Mouse (Mus musculus): ENCODE data around the gene Atp6v0d1.
A peak's percentile ranks its signal among the peaks of the same experiment; 100 is the strongest.
"Not testable (repeated sequence)": the region's sequence is repeated elsewhere in the genome, so short reads cannot be mapped to it uniquely, and the experiment has no call there.

Gene Atp6v0d1

DNA sequence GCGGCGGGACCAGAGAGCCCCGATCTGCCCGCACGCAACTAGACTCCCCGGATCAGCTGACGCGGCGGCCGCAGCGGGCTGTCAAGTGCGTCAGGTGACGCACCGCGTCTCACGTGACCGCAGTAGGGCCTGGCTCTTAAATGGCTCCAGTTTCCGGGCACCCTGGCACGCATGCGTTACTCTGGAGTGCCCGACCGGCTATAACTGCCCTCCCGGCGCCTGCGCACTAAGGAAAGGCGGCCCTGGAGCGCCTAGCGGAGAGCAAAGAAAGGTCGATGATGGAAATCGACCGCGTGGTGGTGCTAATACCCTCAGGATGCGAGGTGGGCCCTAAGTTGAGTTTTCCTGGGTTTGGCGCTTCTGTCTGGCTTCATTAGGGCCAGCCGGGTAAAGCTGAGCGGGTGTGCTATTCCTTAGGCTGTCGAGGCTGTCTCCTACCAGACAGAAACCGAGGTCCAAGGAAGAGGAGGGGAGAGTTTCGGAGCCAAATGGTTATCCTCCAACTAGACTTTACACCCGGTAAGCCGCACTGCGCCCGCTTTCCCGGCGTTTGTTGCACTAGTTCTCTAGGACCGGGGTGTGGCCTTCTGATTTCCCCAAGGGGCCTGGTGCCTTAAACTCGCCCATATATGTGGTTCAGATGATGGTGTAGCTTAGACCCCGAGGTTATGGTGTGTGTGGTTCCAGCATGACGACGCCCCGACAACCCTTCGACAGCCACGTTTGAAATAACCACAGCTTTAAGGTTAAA, at the start of gene Atp6v0d1:
Atp6v0d1 (minus strand) TSS at position 96 of the 751 bp plus-strand sequence.
- peak; percentile 98 to 99 for DNase-seq (ENCODE audit: low spot score in 2 of 2)

DNA sequence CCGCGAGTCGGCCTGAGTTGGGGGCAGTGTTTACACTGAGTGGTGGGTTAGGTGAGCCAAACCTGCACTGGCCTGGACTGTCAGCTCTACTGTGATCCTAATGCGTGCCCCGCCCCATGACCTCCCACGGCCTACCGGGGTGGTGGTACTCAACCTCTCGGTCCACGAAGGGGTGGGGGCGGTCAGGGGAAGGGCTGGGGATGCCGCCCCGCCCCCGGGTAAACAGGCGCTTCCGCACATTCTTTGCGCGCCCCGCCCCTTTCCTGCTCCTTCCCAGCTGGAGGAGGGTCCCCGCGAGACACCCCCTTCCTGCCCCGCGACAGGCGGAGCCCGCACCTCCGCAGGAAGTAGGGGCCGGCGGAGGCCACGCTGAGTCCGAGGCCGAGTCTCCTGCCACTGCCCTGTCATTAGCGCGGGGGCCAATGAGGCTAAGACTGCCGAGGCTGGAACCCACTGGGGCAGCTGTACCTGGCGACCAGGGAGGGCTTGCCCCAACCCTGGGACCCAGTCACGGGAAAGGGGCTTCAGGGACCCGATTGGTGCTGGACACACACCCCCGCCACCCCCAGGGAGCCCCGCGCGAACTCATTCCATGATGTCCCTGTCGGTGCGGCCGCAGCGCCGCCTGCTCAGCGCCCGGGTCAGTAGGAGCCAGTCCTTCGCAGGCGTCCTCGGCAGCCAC, 48.1 kb upstream of the Atp6v0d1 start:
- DNase-seq (ENCODE audit: low spot score in 2 of 2), result peak; percentile 39 to 67

DNA sequence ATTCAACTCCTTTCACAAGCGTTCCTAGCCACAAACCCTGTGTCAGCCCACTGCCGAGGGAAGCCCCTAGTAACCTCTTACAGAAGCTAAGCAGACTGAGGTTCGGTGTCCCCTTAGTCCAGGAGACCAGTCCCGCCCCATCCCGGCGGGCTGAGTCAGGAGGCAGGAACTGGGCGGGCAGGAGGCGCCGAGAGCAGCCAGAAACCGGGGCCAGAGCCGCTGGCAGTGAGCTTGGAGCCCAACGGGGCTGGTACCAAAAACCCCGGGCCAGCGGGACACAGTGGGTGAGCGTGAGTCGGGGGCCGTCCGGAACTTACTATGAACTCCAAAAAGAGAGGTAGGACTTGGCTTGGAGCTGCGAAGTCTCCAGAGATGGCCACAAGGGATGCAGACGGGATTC, 47.2 kb upstream of the Atp6v0d1 start:
- DNase-seq (ENCODE audit: low spot score in 2 of 2), result peak; percentile 56 to 69

DNA sequence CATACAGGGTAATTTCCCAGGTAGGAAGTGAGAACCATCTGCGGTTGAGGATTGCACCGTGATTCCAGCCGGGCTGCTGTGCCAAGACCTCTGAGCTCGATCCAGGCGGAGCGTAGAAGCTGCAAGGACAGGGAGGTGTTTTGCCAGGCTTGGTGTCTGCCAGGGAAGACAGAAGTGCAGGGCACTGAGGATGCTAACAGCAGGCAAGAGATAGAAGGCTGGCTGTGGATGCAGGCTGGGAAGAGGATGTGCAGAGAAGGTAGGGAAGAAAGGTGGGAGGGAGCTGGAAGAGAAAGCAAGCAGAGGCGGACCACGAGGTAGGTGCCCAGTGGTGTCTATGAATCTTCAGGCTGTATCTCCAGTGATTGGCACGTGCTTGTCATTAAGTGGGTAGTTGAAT, 46.0 kb upstream of the Atp6v0d1 start:
- no peak for DNase-seq (ENCODE audit: low spot score in 2 of 2)

DNA sequence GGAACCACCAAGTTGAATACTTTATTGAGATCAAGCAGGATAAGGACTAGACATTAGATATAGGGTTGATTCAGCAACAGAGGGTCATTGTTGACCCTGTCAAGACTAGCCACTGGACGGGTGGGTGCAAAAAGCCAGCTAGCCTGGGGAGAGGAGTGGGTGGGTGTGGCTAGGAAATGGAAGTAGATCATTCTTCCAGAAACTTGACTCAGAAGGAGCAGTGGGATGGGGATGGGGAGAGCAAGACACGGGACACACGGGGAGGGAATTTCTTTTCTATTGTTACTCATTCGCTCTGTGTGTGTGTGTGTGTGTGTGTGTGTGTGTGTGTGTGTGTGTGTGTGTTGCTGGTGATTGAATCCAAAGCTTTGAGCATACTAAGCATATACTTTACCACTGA, 43.9 kb upstream of the Atp6v0d1 start:
- no peak for DNase-seq (ENCODE audit: low spot score in 2 of 2)

DNA sequence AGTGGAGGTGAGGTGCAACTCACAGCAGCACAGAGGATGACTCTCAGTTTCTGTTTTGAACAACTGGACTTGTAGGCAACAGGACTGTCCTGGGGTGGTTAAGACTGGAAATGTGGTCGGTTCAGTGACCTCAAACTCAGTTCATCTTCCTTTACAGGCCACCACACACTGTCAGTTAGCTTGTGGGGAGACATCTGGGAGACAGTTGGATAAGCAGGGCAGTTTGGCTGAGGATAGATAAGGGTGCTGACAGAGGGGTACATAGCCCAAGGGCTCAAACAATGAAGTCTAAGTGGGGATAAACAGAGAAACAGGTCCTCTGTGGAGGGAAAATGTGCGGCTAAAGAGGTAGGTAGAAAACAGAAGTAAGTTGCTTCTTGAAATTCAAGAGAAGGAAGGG, 43.5 kb upstream of the Atp6v0d1 start:
- DNase-seq (ENCODE audit: low spot score in 2 of 2), result no peak

DNA sequence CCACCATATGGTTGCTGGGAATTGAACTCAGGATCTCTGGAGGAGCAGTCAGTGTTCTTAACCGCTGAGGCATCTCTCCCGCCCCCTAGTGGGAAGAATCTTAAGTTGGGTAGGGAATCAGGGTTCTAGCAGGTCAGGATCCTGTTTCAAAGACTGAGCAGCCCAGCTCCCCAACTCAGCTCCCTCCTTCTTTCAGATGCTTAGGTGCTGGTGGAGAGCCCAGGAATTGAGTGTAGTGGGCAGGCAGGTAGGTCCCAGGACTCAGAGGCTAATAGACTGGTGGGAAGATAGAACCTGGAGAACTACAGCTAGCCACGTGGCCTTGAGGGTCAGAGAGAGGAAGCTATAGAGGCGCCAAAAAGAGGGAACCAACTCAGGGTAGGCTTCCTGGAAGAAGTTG, 41.8 kb upstream of the Atp6v0d1 start:
- DNase-seq (ENCODE audit: low spot score in 2 of 2), result no peak

DNA sequence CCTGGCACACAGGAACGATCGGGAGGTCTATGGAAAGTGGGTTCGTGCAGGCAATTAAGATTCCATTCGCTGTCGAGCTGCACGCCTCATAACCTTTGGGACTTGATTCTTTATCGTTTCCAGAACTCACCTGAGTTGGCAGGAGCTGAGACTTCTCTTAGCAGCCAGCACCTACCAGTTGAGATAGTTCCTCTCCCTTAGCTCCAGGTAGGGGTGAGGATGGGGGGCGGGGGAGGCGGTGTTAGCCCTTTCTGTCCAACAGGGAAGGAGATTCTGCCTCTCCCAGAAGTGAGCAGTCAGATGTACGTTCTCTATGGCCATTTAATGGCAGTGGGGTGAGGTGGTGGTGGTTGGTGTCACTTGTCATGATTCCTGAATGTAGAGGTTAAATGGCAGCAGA, 41.2 kb upstream of the Atp6v0d1 start:
- no peak for DNase-seq (ENCODE audit: low spot score in 2 of 2)

DNA sequence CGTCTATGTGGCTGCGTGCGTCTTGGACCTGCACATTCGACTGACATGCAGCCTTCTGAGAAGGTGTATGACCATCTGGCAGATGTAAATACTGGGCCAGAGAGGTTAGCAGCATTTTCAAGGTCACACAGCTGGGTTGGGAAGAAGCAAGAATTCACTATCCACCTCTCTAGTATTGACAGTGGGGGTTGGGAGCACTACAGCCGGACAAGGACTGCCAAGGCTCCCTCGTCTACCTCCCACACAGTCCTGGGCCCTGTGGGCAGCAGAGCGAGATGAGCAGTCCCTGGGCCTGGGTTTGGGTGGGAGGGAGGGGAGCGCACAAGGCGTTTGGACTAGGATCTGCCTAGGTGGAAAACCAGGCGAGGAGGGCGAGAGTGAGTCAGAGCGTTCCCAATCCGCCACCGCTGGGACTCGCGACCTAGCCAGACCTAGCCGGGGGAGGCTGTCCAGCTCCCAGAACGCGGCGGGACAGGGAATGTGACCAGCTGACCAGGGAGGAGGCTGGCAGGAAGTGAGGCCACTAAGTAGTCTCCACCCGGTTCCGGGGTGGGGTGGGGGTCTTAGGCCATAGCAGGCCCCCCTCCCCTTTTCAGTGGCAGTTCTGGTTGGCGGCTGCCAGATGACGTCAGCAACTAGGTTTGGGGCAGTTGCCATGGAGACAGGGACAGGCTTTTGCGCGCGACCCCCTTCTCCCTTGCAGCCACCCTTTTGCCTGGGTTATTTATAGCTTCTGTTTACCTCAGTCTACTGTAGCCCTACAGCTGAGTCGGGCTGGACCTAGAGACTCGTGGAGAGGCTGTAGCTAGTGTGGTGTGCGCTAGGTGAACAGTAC, 40.6 kb upstream of the Atp6v0d1 start:
- peak; percentile 27 to 74 for DNase-seq (ENCODE audit: low spot score in 2 of 2)

DNA sequence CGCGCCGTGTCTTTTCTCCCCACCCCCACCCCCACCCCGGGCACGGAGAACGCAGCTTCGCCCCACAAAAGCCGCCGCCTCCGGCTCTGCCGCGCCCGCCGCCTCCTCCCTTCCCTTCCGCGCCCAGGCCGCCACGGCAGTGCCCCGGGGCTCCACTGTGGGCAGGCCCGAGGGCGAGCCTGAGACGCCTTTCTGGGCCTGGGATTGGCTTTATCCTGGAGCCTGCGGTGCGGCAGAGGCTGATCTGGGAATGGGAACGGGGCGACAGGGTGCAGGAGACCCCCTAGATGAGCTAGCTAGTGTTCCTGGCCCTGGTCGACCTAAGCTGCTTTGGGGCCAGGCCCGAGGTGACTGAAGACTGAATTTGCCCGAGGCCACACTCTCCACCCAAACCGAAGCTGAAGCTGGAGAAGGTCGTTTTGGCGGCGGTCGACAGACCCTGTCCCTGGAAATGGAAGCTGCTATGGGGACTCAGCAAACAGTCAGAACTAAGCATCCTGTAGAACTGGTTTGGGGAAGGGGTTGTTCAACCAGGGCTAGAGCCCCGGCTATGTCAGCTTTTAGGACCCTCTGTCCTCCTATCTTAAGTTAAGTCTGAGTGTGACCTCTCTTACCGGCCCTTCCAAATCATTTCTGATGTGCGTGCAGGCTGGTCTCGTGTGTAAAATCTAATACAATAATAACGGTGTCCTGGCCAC, 39.8 kb upstream of the Atp6v0d1 start:
- DNase-seq (ENCODE audit: low spot score in 2 of 2), result peak in 1 of 2 experiments; percentile 44

DNA sequence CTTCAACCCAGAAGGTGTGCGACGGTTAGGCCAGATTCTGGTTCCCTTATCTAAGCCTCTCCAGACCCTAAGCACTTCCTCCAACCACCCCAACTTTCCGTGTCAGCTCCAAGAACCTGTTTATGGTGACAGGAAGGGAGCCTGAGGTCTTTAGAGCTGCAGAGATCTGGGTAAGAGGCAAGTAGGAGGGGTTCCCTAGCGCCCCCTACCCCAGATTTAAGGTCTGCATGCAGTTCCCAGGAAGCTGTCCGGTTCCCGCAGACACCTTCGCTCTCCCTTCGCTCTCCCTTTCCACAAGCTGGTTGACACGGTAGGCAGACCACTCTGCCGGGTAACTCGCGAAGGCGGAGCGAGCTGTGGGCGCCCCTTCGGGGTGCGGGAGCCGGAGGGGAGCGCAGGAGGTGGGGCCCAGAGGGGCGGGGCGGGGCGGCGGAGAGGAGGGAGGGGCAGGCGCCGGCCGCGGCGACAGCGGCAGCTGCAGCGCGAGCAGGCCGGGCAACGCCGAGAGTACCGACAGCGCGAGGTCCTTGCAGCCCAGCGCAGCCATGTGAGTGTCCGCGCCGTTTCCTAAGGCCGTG, 39.0 kb upstream of the Atp6v0d1 start, which contains the start of gene Ripor1:
Ripor1 (plus strand) TSS at position 452 of the 578 bp plus-strand sequence.
- peak; percentile 67 to 75 for DNase-seq (ENCODE audit: low spot score in 2 of 2)

DNA sequence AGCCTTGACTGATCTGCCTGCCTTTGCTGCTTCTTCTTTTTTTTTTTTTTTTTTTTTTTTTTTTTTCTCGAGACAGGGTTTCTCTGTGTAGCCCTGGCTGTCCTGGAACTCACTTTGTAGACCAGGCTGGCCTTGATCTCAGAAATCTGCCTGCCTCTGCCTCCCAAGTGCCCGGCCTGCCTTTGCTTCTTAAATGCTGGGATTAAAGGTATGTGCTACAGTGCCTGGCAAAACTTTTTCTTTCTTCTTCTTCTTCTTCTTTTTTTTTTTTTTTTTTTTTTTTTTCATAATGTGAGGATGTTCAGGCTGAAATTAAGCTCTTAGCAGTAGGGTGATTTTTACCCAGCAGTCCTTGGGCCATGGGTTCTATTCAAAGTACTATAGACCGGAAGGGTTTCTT, 36.7 kb upstream of the Atp6v0d1 start:
- not testable (repeated sequence) for DNase-seq (ENCODE audit: low spot score in 2 of 2)

DNA sequence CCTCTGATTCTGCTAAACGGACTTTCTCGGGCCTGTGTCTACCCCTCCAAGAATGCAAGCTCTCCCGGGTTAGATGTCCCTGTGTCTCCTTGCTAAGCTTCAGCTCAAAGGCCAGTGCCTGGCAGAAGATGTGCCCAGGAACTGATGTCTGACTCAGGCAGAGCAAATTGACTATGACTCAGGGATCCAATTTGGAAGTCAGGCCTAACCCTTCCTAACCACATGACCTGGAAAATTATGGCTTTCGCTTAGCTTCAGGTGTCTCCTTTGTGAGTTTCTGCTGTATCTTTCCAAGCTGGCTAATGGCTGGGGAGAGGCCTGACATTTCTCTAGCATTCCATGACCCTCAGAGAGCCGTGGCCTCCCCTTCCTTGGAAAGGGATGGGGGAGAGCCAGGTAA, 35.5 kb upstream of the Atp6v0d1 start:
- DNase-seq (ENCODE audit: low spot score in 2 of 2), result no peak

DNA sequence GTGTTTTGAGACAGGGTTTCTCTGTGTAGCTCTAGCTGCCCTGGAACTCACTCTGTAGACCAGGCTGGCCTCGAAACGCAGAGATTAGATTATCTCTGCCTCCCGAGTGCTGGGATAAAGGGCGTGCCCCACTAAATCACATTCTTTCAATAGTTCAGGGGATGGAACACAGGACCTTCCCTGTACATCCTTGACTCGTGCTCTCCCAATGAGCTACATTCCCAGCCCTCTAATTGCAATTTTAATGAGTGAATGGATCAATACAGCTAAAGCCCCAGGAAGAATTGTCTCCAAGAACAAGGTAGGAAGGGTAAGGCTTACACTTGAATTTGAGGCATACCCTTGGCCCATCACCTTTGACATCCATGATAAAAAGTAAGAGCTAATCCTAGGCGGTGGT, 32.9 kb upstream of the Atp6v0d1 start:
- no peak for DNase-seq (ENCODE audit: low spot score in 2 of 2)

DNA sequence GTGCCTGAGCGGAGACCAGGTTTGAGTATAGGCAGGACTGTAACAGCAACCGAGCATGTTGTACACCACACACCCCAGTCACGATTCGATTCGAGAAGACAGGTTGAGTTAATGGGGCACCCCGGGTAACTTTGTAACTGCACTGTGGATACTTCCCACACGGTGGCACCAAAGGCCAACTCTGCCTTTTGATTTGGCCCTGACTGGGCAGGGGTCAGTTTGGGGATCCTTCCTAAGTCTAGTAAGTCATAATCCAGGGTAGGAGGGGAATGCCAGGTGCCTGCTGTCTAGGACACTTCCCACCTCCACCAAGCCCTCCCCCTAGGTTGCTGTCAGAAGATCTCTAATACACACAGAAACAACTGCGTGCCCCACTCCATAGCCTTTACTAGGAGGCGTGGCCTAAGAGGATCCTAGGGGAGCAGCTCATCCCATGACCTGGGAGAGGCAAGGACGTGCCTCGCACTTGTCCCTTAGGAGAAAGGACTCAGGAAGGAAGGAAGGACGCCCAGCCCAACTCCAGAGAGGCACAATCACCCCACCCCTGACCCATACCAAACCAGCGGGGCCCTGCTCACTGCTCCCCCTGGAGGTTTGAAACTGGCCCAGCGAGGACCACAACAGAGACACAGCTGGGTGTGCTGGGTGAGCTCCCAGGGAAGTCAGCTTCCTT, 30.7 kb upstream of the Atp6v0d1 start:
- peak; percentile 69 to 72 for DNase-seq (ENCODE audit: low spot score in 2 of 2)

DNA sequence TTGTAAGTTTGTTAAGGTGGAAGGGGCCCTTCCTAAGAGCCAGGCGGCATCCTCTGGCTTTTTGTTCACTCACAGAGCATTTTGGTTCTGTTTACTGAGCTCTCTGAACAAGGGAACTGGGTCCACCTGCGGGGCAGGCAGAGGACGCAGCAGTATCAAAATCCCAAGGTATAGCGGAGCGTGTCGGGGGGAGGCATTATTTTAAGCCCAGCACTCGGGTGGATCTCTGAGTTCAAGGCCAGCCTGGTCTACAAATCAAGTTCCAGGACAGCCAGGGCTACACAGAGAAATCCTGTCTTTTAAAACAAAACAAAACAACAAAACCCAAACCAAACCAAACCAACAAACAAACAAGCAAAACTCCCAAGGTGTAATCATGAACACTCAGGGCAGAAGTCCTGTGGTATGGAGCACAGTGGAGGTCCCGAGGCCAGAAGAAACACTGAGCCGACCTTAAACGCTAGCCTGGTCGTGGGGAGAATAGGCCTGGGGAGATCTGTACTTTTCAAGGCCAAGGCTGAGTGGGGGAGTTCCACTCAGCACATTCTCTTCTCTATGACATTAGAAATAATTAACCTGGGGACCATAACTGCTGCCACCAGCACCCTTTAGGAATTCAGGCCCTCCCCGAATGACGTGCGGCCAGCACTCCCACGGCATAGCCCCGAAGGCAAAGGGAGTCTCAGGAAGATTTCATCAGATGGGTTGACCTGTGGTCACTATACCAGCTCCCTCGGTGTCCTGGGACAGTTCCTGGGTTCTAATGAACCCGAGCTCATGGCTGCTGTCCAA, 28.8 kb upstream of the Atp6v0d1 start:
- DNase-seq (ENCODE audit: low spot score in 2 of 2), result no peak

DNA sequence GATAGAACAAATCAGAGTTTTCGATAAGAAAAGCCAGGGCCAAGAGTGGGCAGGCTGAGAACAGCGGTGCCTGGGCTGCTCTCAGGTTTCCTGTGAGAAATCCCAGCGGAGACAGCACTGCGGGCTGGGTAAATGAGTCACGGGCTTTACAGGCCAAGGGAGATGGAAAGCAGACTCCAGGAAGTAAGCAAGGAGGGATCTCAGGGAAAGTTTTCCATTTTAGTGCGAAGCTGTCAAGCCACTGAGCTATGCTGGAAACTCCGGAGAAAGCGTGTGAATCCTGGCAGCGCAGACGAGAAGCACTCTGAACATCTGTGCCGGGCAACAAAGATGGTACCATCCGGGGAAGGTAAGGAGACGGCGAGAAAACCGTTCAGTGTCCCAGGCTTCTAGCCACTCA, 28.0 kb upstream of the Atp6v0d1 start:
- DNase-seq (ENCODE audit: low spot score in 2 of 2), result peak; percentile 38 to 47

DNA sequence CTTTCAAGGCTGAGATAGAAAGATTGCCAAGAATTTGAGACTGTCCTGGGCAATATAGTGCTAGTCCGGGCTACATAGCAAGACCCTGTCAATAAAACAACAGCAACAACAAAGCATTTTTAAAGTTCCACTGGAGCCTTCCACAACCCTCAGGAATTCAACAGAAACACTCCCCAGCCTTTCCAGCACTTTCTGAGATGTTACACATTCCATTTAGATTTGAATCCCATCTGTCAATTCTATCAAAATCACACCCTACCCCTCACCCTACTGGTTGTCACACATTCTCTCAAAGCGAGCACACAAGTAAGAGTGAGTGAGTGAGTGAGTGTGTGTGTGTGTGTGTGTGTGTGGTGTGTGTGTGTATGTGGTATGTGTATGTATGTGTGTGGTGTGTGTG, 26.6 kb upstream of the Atp6v0d1 start:
- no peak for DNase-seq (ENCODE audit: low spot score in 2 of 2)

DNA sequence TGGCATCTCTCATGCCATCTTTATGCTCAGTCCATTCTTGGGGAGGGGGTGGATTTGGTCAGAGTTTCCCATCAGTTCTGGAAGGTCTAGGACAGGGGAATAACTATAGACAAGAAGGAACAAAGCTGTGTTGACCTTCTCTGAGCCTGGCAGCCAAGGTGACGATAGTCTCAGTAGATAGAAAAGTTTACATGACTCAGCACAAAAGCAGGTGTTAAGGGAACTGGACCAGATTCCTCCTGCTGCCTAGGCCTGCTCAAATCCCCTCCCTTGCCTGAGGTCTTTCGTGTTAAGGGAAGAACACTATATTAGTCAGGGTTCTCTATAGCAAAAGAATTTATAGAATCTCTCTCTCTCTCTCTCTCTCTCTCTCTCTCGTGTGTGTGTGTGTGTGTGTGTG, 13.9 kb upstream of the Atp6v0d1 start:
- no peak for DNase-seq (ENCODE audit: low spot score in 2 of 2)

DNA sequence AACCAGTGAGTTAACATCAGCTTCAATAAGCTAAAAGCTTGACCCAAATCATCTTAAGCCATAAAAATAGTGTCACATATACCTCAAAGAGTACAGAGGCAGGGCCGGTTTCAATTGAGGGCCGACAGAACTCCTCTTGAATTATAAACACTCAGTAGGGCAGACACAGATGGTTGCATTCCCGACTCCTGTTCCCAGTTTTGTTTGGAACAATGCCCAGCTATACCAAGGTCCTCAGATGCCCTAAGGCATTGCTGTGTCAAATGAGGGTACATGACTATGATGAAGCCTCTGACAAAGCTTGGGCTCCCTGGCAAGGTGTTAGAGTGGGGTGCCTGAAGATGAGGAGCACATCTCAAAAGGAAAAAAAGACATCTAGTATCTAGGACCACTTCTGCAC, 9.7 kb upstream of the Atp6v0d1 start:
- DNase-seq (ENCODE audit: low spot score in 2 of 2), result no peak

Data from urinary bladder, postnatal 36 days (tissue).